Comparison of ENCODE assay signal across 26 mouse cellular contexts in the genomic region with DNA sequence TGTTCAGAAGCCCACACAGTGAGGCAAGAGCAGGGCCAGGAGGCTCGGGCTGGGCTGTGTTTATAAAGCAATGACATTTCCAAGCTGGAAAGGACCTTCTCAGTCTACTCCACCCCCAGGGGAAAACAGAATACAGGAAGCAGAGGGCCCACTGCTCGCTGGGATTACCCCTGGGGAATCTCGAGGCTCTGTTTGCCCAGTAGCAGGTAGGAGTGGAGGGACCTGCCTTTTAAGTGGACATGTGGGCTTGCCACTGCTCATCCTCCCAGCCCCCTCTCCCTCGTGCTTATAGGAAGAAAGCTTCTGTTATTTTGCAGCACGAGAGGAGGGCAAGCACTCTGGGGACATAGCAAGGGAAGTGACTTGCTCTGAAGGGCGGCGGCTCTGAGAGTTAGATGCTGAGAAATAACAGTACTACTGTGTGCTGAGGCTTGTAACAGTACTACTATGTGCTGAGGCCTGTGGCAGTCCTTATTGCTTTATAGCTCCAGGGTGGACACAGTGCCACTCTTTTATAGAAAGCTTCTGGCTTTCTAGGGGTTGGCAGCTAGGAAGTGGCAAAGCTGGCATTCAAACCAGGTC.
DNase-seq lines count a peak whose midpoint lies in the region; ATAC-seq and TF ChIP-seq lines count a peak whose summit lies in the region.
"Had no signal": no experiment of that assay in that cellular context is flagged by ENCODE, and none has a peak within 500 bp of the region (broad histone marks: within the 10 kb centered on the region; RNA-seq: fewer than 3 reads in every experiment).

No protein-coding gene starts in this region.

- no peaks in the 10 kb centered on the region; the same call in 1 of the 2 replicates for H3K4me1 ChIP-seq in kidney, postnatal 0 days (replicated peaks; ENCODE audit: insufficient read depth, low read length)
- H3K4me1 ChIP-seq in stomach, embryonic 16.5 days (ENCODE audit: control insufficient read depth, insufficient read depth, low read length), result peaks cover 5% of the 10 kb centered on the region
- H3K4me1 ChIP-seq in stomach, postnatal 0 days (replicated peaks; ENCODE audit: control insufficient read depth, insufficient read depth), result peaks cover 4% of the 10 kb centered on the region
- H3K4me1 ChIP-seq: forebrain, embryonic 12.5 days had no signal

- WGBS in kidney, postnatal 0 days, result 47% methylated on average over 7 of the region's 7 CpGs
- 35% methylated on average over 7 of the region's 7 CpGs for WGBS in stomach, embryonic 16.5 days
- WGBS in stomach, postnatal 0 days, result 41% methylated on average over 7 of the region's 7 CpGs

- H3K36me3 ChIP-seq in kidney, postnatal 0 days (ENCODE audit: insufficient read depth, low read length), result no peaks in the 10 kb centered on the region
- no peaks in the 10 kb centered on the region for H3K36me3 ChIP-seq in stomach, embryonic 16.5 days (ENCODE audit: control insufficient read depth, insufficient read depth, low read length)
- H3K36me3 ChIP-seq in stomach, postnatal 0 days (ENCODE audit: control insufficient read depth, insufficient read depth, low read length), result no peaks in the 10 kb centered on the region
- H3K36me3 ChIP-seq: hindbrain, embryonic 13.5 days; limb, embryonic 13.5 days had no signal

- H3K9ac ChIP-seq in kidney, postnatal 0 days (ENCODE audit: low read depth, low read length), result no peak overlapping the region
- H3K9ac ChIP-seq in stomach, embryonic 16.5 days (ENCODE audit: low read length), result no peak overlapping the region
- H3K9ac ChIP-seq in stomach, postnatal 0 days (ENCODE audit: low read length), result no peak overlapping the region
- H3K9ac ChIP-seq: forebrain, embryonic 12.5 days; heart, embryonic 12.5 days; hindbrain, embryonic 13.5 days; limb, embryonic 13.5 days had no signal

- no peak for ATAC-seq in kidney, postnatal 0 days (replicated peaks; ENCODE audit: low FRiP score, low read depth)
- ATAC-seq in stomach, embryonic 16.5 days (ENCODE audit: insufficient read depth, low FRiP score), result no peak
- no peak for ATAC-seq in stomach, postnatal 0 days (ENCODE audit: low FRiP score, low TSS enrichment)
- ATAC-seq: lung, postnatal 0 days had no signal

- TF ChIP-seq CTCF in kidney, postnatal 0 days (IDR thresholded peaks at IDR 0.05; ENCODE audit: low read depth), result no peak
- TF ChIP-seq CTCF in stomach, postnatal 0 days (IDR thresholded peaks at IDR 0.05; ENCODE audit: low read depth), result no peak

- no peaks in the 10 kb centered on the region for H3K27me3 ChIP-seq in kidney, postnatal 0 days (ENCODE audit: insufficient read depth, low read length)
- no peaks in the 10 kb centered on the region for H3K27me3 ChIP-seq in stomach, embryonic 16.5 days (ENCODE audit: control insufficient read depth, insufficient read depth, low read length)
- no peaks in the 10 kb centered on the region for H3K27me3 ChIP-seq in stomach, postnatal 0 days (ENCODE audit: control insufficient read depth, insufficient read depth, low read length)
- H3K27me3 ChIP-seq: forebrain, embryonic 12.5 days; hindbrain, embryonic 13.5 days; limb, embryonic 13.5 days had no signal

- no peak for TF ChIP-seq EP300 in stomach, postnatal 0 days (optimal IDR thresholded peaks at IDR 0.05)

- H3K4me2 ChIP-seq in kidney, postnatal 0 days (ENCODE audit: low read length), result no peak overlapping the region
- H3K4me2 ChIP-seq in stomach, embryonic 16.5 days (ENCODE audit: low read depth, low read length), result no peak overlapping the region
- H3K4me2 ChIP-seq in stomach, postnatal 0 days (replicated peaks; ENCODE audit: low read depth), result no peak overlapping the region
- H3K4me2 ChIP-seq: forebrain, embryonic 12.5 days; heart, embryonic 12.5 days; hindbrain, embryonic 13.5 days; limb, embryonic 13.5 days; liver, embryonic 11.5 days had no signal

- no peak overlapping the region for H3K4me3 ChIP-seq in kidney, postnatal 0 days (replicated peaks; ENCODE audit: low read depth, low read length)
- no peak overlapping the region for H3K4me3 ChIP-seq in stomach, embryonic 16.5 days (replicated peaks; ENCODE audit: low read length)
- no peak overlapping the region for H3K4me3 ChIP-seq in stomach, postnatal 0 days (ENCODE audit: low read depth, low read length)
- H3K4me3 ChIP-seq: erythroblast, embryonic 14.5 days; forebrain, embryonic 12.5 days; heart, embryonic 12.5 days; hindbrain, embryonic 13.5 days; limb, embryonic 13.5 days had no signal

- H3K27ac ChIP-seq in kidney, postnatal 0 days, result no peak overlapping the region
- H3K27ac ChIP-seq in stomach, embryonic 16.5 days (ENCODE audit: low read length), result 0 out of 2 replicates have a peak overlapping the region, but pooled peaks have one; percentile 8
- H3K27ac ChIP-seq in stomach, postnatal 0 days (replicated peaks), result no peak overlapping the region; the same call in 1 of the 2 replicates
- H3K27ac ChIP-seq: forebrain, embryonic 12.5 days; hindbrain, embryonic 13.5 days; limb, embryonic 13.5 days; macrophage had no signal

- H3K9me3 ChIP-seq in kidney, postnatal 0 days (replicated peaks; ENCODE audit: low read length), result no peaks in the 10 kb centered on the region
- no peaks in the 10 kb centered on the region for H3K9me3 ChIP-seq in stomach, embryonic 16.5 days (replicated peaks; ENCODE audit: control insufficient read depth, low read length)
- no peaks in the 10 kb centered on the region for H3K9me3 ChIP-seq in stomach, postnatal 0 days (ENCODE audit: control insufficient read depth, low read length)
- H3K9me3 ChIP-seq: forebrain, embryonic 12.5 days; heart, embryonic 12.5 days; hindbrain, embryonic 13.5 days; limb, embryonic 13.5 days had no signal

- peak; percentile 94 for DNase-seq in heart, adult 11 months
- no peak for DNase-seq in heart, postnatal 14 days
- DNase-seq in kidney, postnatal 0 days (ENCODE audit: low spot score), result peak; percentile 37
- DNase-seq in kidney, adult 18-20 months, result no peak
- DNase-seq in stomach, postnatal 0 days (ENCODE audit: low spot score), result no peak
- no peak for DNase-seq in frontal cortex, adult 2 months (ENCODE audit: extremely low spot score in 1 of 2, low spot score in 1 of 2)
- DNase-seq: adrenal gland, postnatal 14 days; cerebellum, adult 11-12 months; cerebellum, postnatal 10 days; gastrocnemius, postnatal 14 days; heart, postnatal 4 days; kidney, adult 8-10 months; kidney, postnatal 10 days; layer of hippocampus, adult 9-11 months; midbrain, embryonic 14.5 days; spleen, adult 18-20 months; thymus, postnatal 4 days had no signal

- intact Hi-C loops in heart, postnatal 14 days (cut with DNase I), result no loop called here

Comparison
In these comparisons a context has a peak if more than half of its experiments do, and no peak if none do; other contexts are left out.
1. DNase-seq: peak in heart, adult 11 months (single experiment) and kidney, postnatal 0 days (single experiment); none in heart, postnatal 14 days (0 of 2), kidney, adult 18-20 months (single experiment), stomach, postnatal 0 days (single experiment) and frontal cortex, adult 2 months (0 of 2).